Mouse (Mus musculus) embryo, embryonic 10.5 days (tissue): Measurements from ENCODE around the gene Tmem163.
A peak's percentile ranks its signal among the peaks of the same experiment; 100 is the strongest.

Experiments used
- DNase-seq: peaks from one replicate; pipeline ENCODE4 v3.0.0-alpha.2; 2015; ENCODE audit warnings: low spot score

The Tmem163 gene

GRCm38 (mm10) chr1:127555822-127556485 is 123.4 kb downstream of the Tmem163 start:
- DNase-seq = peak; percentile 55

- no peak for DNase-seq
Measured at GRCm38 (mm10) chr1:127548078-127548477, 131.3 kb downstream of the Tmem163 start.

- DNase-seq = no peak
Measured at GRCm38 (mm10) chr1:127542756-127543155, 136.6 kb downstream of the Tmem163 start.

- DNase-seq = no peak
Measured at GRCm38 (mm10) chr1:127541931-127542330, 137.4 kb downstream of the Tmem163 start.

GRCm38 (mm10) chr1:127541522-127541921 is 137.8 kb downstream of the Tmem163 start:
- DNase-seq = no peak

GRCm38 (mm10) chr1:127537204-127538038 is 141.9 kb downstream of the Tmem163 start:
- DNase-seq = peak; percentile 75

GRCm38 (mm10) chr1:127536448-127536847 is 142.9 kb downstream of the Tmem163 start:
- no peak for DNase-seq

GRCm38 (mm10) chr1:127531723-127532122 is 147.6 kb downstream of the Tmem163 start:
- DNase-seq = no peak

- peak; percentile 76 for DNase-seq
Measured at GRCm38 (mm10) chr1:127530849-127531580, 148.3 kb downstream of the Tmem163 start.

GRCm38 (mm10) chr1:127523364-127523763 is 156.0 kb downstream of the Tmem163 start:
- DNase-seq = no peak

GRCm38 (mm10) chr1:127514888-127515287 is 164.5 kb downstream of the Tmem163 start:
- no peak for DNase-seq

GRCm38 (mm10) chr1:127514479-127514878 is 164.9 kb downstream of the Tmem163 start:
- DNase-seq = no peak

GRCm38 (mm10) chr1:127513664-127514063 is 165.7 kb downstream of the Tmem163 start:
- no peak for DNase-seq

- DNase-seq = no peak
Measured at GRCm38 (mm10) chr1:127513140-127513539, 166.2 kb downstream of the Tmem163 start.

- DNase-seq = no peak
Measured at GRCm38 (mm10) chr1:127512709-127513108, 166.6 kb downstream of the Tmem163 start.

GRCm38 (mm10) chr1:127511362-127511761 is 168.0 kb downstream of the Tmem163 start:
- DNase-seq = no peak

GRCm38 (mm10) chr1:127508921-127509320 is 170.4 kb downstream of the Tmem163 start:
- DNase-seq = no peak

- DNase-seq = no peak
Measured at GRCm38 (mm10) chr1:127508067-127508739, 171.1 kb downstream of the Tmem163 start.

GRCm38 (mm10) chr1:127507042-127507650 is 172.2 kb downstream of the Tmem163 start:
- no peak for DNase-seq

- DNase-seq = no peak
Measured at GRCm38 (mm10) chr1:127500701-127501100, 178.6 kb downstream of the Tmem163 start.

- DNase-seq = peak; percentile 88
Measured at GRCm38 (mm10) chr1:127500219-127500618, 179.1 kb downstream of the Tmem163 start.

- no peak for DNase-seq
Measured at GRCm38 (mm10) chr1:127498746-127499145, 180.6 kb downstream of the Tmem163 start.
